Mouse (Mus musculus) CH12.LX (cell line): ENCODE measurements around the gene Atp8b5. TPM values are rescaled to one million over a fixed set of nuclear protein-coding genes. Genes with fewer than 3 reads are reported as not detected.

ENCODE experiments used
- DNase-seq: peaks from one replicate; pipeline ENCODE4 v3.0.0-alpha.2; 2013; ENCODE audit errors: extremely low read depth
- H3K27ac ChIP-seq: 2 replicates; pipeline ENCODE4 v1.5.1; 2012; ENCODE audit warnings: low read depth, mild to moderate bottlenecking, control low read depth, moderate library complexity; ENCODE audit not compliant: insufficient read depth
- H3K27me3 ChIP-seq: replicated peaks from 2 replicates; pipeline ENCODE3; 2012; ENCODE audit warnings: inconsistent platforms
- H3K36me3 ChIP-seq, 2 experiments: replicated peaks in 1 of 2; 2 replicates each; pipeline versions ENCODE3 to v1.6.1; 2012; ENCODE audit warnings: inconsistent platforms in 1 of 2, low read length in 1 of 2, mild to moderate bottlenecking in 1 of 2, mixed read lengths in 1 of 2, moderate library complexity in 1 of 2; ENCODE audit not compliant: control insufficient read depth in 1 of 2, insufficient read depth in 1 of 2
- H3K4me1 ChIP-seq, 2 experiments: 2 replicates each; pipeline ENCODE4 v1.6.1; 2012; ENCODE audit warnings: inconsistent platforms in 1 of 2, moderate library complexity in 1 of 2; ENCODE audit not compliant: insufficient read depth in 2 of 2, control insufficient read depth in 1 of 2
- H3K4me2 ChIP-seq: 2 replicates; pipeline ENCODE4 v1.6.1; 2012; ENCODE audit warnings: low read depth, mild to moderate bottlenecking, control low read depth; ENCODE audit not compliant: poor library complexity, insufficient read depth, severe bottlenecking
- H3K4me3 ChIP-seq, 3 experiments: fragments of 150-350 bp in 1 of 3; sonication (generic) in 1 of 3; replicated peaks in 1 of 3; 2 replicates each; pipeline versions ENCODE3 to v1.5.1; 2011 to 2012; ENCODE audit warnings: low read depth in 2 of 3, low read length in 2 of 3, mild to moderate bottlenecking in 2 of 3, moderate library complexity in 2 of 3, control low read depth in 1 of 3, improper control_type of control experiment in 1 of 3, inconsistent platforms in 1 of 3, mixed read lengths in 1 of 3; ENCODE audit not compliant: poor library complexity in 1 of 3
- H3K79me2 ChIP-seq: replicated peaks from 2 replicates; pipeline ENCODE4 v1.6.1; 2012; ENCODE audit warnings: mild to moderate bottlenecking, moderate library complexity; ENCODE audit not compliant: control insufficient read depth, poor library complexity, insufficient read depth, severe bottlenecking; ENCODE audit errors: extremely low read depth
- H3K9ac ChIP-seq: 2 replicates; pipeline ENCODE4 v1.6.1; 2012; ENCODE audit warnings: low read depth, mild to moderate bottlenecking, control low read depth, moderate library complexity; ENCODE audit not compliant: insufficient read depth
- H3K9me3 ChIP-seq: replicated peaks from 2 replicates; pipeline ENCODE3; 2012; ENCODE audit warnings: low read length, inconsistent platforms, mixed read lengths
- CHD1 ChIP-seq: IDR thresholded peaks from 2 replicates; pipeline ENCODE4 v1.6.1; 2012; ENCODE audit warnings: low read depth, low read length, improper control_type of control experiment, inconsistent platforms
- CTCF ChIP-seq, 2 experiments: IDR thresholded peaks in 1 of 2; conservative IDR thresholded peaks in 1 of 2; 2 replicates each; pipeline ENCODE4 v1.5.1; 2011 to 2012; ENCODE audit warnings: low read depth in 2 of 2, low read length in 2 of 2, improper control_type of control experiment in 1 of 2, inconsistent platforms in 1 of 2, mild to moderate bottlenecking in 1 of 2, moderate library complexity in 1 of 2
- E2F4 ChIP-seq: IDR thresholded peaks from 2 replicates; pipeline ENCODE4 v1.6.1; 2011; ENCODE audit warnings: low read depth, low read length, improper control_type of control experiment; ENCODE audit not compliant: insufficient replicate concordance
- ELF1 ChIP-seq: IDR thresholded peaks from 2 replicates; pipeline ENCODE4 v1.6.1; 2014; ENCODE audit warnings: low read depth, mild to moderate bottlenecking, inconsistent platforms, low read length, improper control_type of control experiment
- IRF4 ChIP-seq: IDR thresholded peaks from 2 replicates; pipeline ENCODE4 v1.6.1; 2014; ENCODE audit warnings: low read depth, mild to moderate bottlenecking, inconsistent platforms, low read length, improper control_type of control experiment
- MEF2A ChIP-seq: IDR thresholded peaks from 2 replicates; pipeline ENCODE4 v1.6.1; 2014; ENCODE audit warnings: low read depth, mild to moderate bottlenecking, inconsistent platforms, low read length, improper control_type of control experiment, borderline replicate concordance
- MYC ChIP-seq: IDR thresholded peaks from 2 replicates; pipeline ENCODE4 v1.6.1; 2011; ENCODE audit warnings: low read depth, mild to moderate bottlenecking, improper control_type of control experiment, low read length
- NELFE ChIP-seq: IDR thresholded peaks from 2 replicates; pipeline ENCODE4 v1.6.1; 2011; ENCODE audit warnings: low read depth, low read length, improper control_type of control experiment
- PAX5 ChIP-seq: IDR thresholded peaks from 2 replicates; pipeline ENCODE4 v1.6.1; 2012; ENCODE audit warnings: low read length, inconsistent platforms, mixed read lengths
- POLR2A ChIP-seq: IDR thresholded peaks from 2 replicates; pipeline ENCODE4 v1.6.1; 2011; ENCODE audit warnings: low read depth, mild to moderate bottlenecking, improper control_type of control experiment, low read length
- POLR2AphosphoS2 ChIP-seq: IDR thresholded peaks from 2 replicates; pipeline ENCODE4 v1.6.1; 2011; ENCODE audit warnings: low read depth, low read length, improper control_type of control experiment
- RAD21 ChIP-seq: IDR thresholded peaks from 2 replicates; pipeline ENCODE4 v1.6.1; 2011; ENCODE audit warnings: low read depth, mild to moderate bottlenecking, low read length, improper control_type of control experiment, moderate library complexity
- RCOR1 ChIP-seq: conservative IDR thresholded peaks from 2 replicates; pipeline ENCODE4 v1.6.1; 2012; ENCODE audit warnings: low read depth, mild to moderate bottlenecking, inconsistent platforms, low read length, improper control_type of control experiment
- SIN3A ChIP-seq: IDR thresholded peaks from 2 replicates; pipeline ENCODE4 v1.6.1; 2012; ENCODE audit warnings: low read length, improper control_type of control experiment, inconsistent platforms
- TBP ChIP-seq: conservative IDR thresholded peaks from 2 replicates; pipeline ENCODE4 v1.6.1; 2011; ENCODE audit warnings: low read depth, low read length, improper control_type of control experiment
- UBTF ChIP-seq: IDR thresholded peaks from 2 replicates; pipeline ENCODE4 v1.6.1; 2012; ENCODE audit warnings: low read depth, mild to moderate bottlenecking, inconsistent platforms, low read length, improper control_type of control experiment, moderate library complexity
- USF2 ChIP-seq: conservative IDR thresholded peaks from 2 replicates; pipeline ENCODE4 v1.6.1; 2011; ENCODE audit warnings: low read depth, low read length, improper control_type of control experiment
- ZMIZ1 ChIP-seq: IDR thresholded peaks from 2 replicates; pipeline ENCODE4 v1.6.1; 2012; ENCODE audit warnings: low read depth, mild to moderate bottlenecking, inconsistent platforms, low read length, improper control_type of control experiment
- ZNF384 ChIP-seq: IDR thresholded peaks from 2 replicates; pipeline ENCODE4 v1.6.1; 2012; ENCODE audit warnings: low read depth, low read length, improper control_type of control experiment, inconsistent platforms
- dilution Hi-C: fragments of 300-500 bp; cut with MboI; formaldehyde crosslinking; loops from 2 replicates; pipeline ENCODE4 v1.14.3; 2020; ENCODE audit warnings: low sequenced_read_pairs; ENCODE audit not compliant: extremely low pct_unique_long_range_greater_than_20kb, extremely low pct_ligation_motif_present
- in situ Hi-C: fragments of 300-500 bp; cut with MboI; formaldehyde crosslinking; loops from 3 replicates; pipeline ENCODE4 v1.14.3; 2019; ENCODE audit warnings: low sequenced_read_pairs, low pct_ligation_motif_present, low pct_unique_long_range_greater_than_20kb, mixed read lengths
- polyA plus RNA-seq: library from polyadenylated mRNA; unstranded; fragments of >175 nt; gene quantifications from 2 replicates; pipeline ENCODE4 v1.2.1, GENCODE M21; 2012; ENCODE audit warnings: low read depth; ENCODE audit not compliant: insufficient read length
- total RNA-seq, 2 experiments: library from RNA; depleted of rRNA; stranded (reverse); fragments of 300-350 nt in 1 of 2; fragments of >200 nt in 1 of 2; gene quantifications; 2 replicates each; pipeline ENCODE4 v1.2.3; 2012 to 2014

Atp8b5 gene
- total and polyA plus RNA-seq, 3 experiments, result 0.13 to 1.3 (median 0.54) TPM

- TF ChIP-seq CHD1 (no peak), POLR2A (no peak), ZMIZ1 (no peak), IRF4 (no peak), RCOR1 (no peak), NELFE (no peak), POLR2AphosphoS2 (no peak), SIN3A (no peak), UBTF (no peak), CTCF (conservative IDR thresholded peaks at IDR 0.05 in 1 of 2, IDR thresholded peaks at IDR 0.05 in 1 of 2; ENCODE audit: low read depth in 2 of 2, low read length in 2 of 2) (no peak)
- TF ChIP-seq, all 38 proteins: peak for 0
- H3K27ac ChIP-seq, result no peak overlapping the region
- H3K4me1 ChIP-seq, result no peaks in the 10 kb centered on the region
- no peak overlapping the region for H3K4me3 ChIP-seq
- H3K9me3 ChIP-seq, result no peaks in the 10 kb centered on the region
- in situ Hi-C loops (no loop called here), dilution Hi-C loops (no loop called here)
- H3K4me2 ChIP-seq, result no peak overlapping the region
- H3K27me3 ChIP-seq, result peaks cover 22% of the 10 kb centered on the region
- no peaks in the 10 kb centered on the region for H3K36me3 ChIP-seq
- H3K9ac ChIP-seq, result no peak overlapping the region
- DNase-seq, result no peak
- H3K79me2 ChIP-seq, result no peaks in the 10 kb centered on the region
Observed at GRCm38 (mm10) chr4:43245776-43246175, 21.2 kb upstream of the Atp8b5 start.

GRCm38 (mm10) chr4:43248026-43248425 is 18.9 kb upstream of the Atp8b5 start:
- in situ Hi-C loops, result no loop called here
- no peak for DNase-seq
- Histone ChIP-seq H3K4me3 (no peak overlapping the region), H3K36me3 (no peaks in the 10 kb centered on the region), H3K79me2 (no peaks in the 10 kb centered on the region), H3K27ac (no peak overlapping the region), H3K9ac (no peak overlapping the region), H3K27me3 (peaks cover 14% of the 10 kb centered on the region), H3K4me2 (no peak overlapping the region), H3K9me3 (no peaks in the 10 kb centered on the region), H3K4me1 (no peaks in the 10 kb centered on the region)
- dilution Hi-C loops, result no loop called here
- TF ChIP-seq ZNF384 (no peak), RAD21 (no peak), TBP (no peak), NELFE (no peak), USF2 (no peak), POLR2A (no peak), MYC (no peak), ELF1 (no peak), POLR2AphosphoS2 (no peak), UBTF (no peak), PAX5 (no peak), E2F4 (no peak), MEF2A (no peak)
